Mouse (Mus musculus) MN1 (cell line): ENCODE results near the gene Grap2.

Experiments
- DNase-seq: peaks from one replicate; pipeline ENCODE4 v3.0.0-alpha.2; 2016; ENCODE audit warnings: low spot score

The Grap2 gene

DNA sequence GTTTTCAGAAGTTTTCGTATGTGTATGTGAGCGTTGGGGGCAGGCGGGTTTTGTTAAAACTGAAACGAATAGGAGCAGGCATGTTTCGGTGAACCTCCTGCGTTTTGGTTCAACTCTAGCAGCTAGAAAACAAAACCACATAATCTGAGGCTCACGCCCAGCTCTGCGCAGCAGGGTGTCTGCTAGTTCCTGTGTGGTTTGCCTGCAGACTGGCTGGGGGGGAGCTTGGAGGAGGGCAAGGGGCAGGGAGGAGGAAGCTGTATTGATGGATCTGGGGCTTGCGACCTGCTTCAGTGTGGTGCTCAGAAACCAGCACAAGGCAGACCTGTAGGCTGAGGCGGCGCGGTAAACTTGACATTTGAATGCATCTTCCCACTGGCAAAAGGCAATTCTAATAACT lies at the start of gene Grap2:
TSS of gene Grap2 (plus strand) at position 304 of the 400 bp plus-strand sequence.
- no peak for DNase-seq

GRCm38 (mm10) chr15:80529955-80530869 lies 42.2 kb upstream of the Grap2 start:
- DNase-seq: no peak

DNA sequence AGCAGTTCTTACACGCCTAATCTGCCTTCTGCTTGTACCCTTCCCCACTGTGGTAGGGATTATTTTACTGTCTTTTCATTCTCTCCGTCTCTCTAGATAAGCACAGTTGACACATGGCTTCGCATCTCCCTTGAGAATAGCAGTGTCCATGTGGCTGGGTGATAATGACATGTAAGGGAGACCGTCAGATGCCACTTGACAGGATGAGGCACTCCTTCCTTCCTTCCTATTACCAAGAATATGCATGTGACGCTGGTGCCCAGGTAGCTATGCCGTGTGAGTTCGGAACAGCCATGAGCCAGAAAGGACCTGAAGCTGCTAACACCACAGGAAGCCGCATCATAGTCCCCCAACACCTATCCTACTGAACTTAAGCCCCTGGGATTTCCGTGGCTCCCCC lies 41.4 kb upstream of the Grap2 start:
- no peak for DNase-seq

DNA sequence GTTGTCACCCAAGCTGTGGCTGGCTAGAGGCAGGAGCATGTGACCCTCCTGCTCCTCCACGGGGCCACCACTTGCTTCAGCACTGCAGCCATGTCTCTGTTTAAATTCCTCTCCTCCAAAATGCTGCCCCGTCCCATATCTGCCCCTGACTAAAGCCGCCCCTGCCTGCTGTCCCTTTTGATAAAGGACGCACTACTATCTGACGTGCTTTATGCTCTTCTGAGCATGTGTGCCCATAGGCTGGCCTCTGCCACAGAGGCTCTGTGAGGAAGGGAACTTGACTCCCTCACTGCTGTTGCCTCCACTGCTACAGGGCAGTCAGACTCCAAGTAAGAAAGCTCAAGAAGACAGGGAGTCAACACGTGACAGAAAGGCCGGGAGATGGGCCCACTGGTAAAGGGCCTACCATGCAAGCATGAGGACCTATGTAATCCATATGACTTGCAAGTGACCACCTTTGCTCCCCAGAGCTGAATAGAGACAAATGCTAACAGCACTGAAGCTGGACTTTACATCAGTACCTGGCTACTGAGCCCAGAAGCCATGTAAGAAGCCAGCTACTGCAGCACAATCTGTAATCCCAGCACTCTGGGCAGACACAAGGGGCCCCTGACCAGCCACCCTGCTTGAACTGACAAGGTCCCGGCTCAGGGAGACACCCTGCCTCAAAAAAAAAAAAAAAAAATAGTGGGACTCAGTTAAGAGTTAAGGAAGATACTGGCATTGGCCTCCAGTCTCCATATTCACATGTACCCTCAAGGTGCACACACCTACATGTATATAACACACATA lies 39.9 kb upstream of the Grap2 start:
- DNase-seq: no peak

GRCm38 (mm10) chr15:80533274-80533673 lies 39.1 kb upstream of the Grap2 start:
- DNase-seq: no peak

- no peak for DNase-seq
These were observed 36.3 kb upstream of the Grap2 start for GRCm38 (mm10) chr15:80536051-80536450.

DNA sequence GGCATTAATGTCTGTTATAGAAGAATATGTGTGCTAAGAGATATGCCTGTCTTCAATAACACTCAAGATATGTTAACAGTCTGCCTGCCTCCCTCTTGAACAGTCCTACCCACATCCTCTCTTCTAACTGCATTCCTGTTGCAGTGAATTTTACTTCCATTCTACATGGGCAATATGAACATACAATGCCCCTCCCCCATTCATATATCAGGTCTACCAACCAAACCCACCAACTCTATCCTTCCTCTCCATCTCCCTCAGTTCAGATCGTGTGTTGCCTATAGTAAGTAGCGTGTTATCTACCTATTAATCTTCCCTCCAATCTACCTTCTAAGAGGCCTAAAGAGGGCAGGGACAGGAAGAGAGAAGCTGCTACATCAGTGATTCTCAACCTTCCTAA lies 34.3 kb upstream of the Grap2 start:
- no peak for DNase-seq

- no peak for DNase-seq
These were observed 33.6 kb upstream of the Grap2 start for GRCm38 (mm10) chr15:80538671-80539340.

DNA sequence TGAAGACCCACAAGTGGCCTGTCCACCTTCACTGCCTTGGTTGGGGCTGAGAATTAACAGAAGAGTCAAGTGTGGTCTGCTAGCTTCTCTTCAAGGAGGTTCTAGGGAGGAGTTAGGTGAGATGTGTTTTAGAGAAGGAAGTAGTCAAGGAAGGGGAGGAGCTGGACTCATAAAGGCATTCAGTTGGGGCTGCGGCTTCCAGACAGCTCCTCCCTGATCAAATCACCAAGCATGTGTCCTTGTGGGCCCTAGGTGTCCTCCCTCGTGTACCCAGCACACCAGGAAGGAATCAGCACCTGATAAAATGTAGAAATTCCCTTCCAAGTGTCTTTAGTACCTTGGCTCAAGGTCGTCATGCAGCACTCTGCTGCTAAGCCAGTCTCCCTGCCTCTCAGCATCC lies 28.3 kb upstream of the Grap2 start:
- no peak for DNase-seq

GRCm38 (mm10) chr15:80545430-80545829 lies 27.0 kb upstream of the Grap2 start:
- DNase-seq: no peak

GRCm38 (mm10) chr15:80554860-80555822 lies 17.3 kb upstream of the Grap2 start:
- no peak for DNase-seq

- no peak for DNase-seq
These were observed 16.4 kb upstream of the Grap2 start for GRCm38 (mm10) chr15:80556021-80556420.

- no peak for DNase-seq
These were observed 14.6 kb upstream of the Grap2 start for GRCm38 (mm10) chr15:80557745-80558144.

- DNase-seq: no peak
These were observed 12.9 kb upstream of the Grap2 start for GRCm38 (mm10) chr15:80559534-80559933.

- DNase-seq: no peak
These were observed 12.4 kb upstream of the Grap2 start for GRCm38 (mm10) chr15:80559978-80560377.

DNA sequence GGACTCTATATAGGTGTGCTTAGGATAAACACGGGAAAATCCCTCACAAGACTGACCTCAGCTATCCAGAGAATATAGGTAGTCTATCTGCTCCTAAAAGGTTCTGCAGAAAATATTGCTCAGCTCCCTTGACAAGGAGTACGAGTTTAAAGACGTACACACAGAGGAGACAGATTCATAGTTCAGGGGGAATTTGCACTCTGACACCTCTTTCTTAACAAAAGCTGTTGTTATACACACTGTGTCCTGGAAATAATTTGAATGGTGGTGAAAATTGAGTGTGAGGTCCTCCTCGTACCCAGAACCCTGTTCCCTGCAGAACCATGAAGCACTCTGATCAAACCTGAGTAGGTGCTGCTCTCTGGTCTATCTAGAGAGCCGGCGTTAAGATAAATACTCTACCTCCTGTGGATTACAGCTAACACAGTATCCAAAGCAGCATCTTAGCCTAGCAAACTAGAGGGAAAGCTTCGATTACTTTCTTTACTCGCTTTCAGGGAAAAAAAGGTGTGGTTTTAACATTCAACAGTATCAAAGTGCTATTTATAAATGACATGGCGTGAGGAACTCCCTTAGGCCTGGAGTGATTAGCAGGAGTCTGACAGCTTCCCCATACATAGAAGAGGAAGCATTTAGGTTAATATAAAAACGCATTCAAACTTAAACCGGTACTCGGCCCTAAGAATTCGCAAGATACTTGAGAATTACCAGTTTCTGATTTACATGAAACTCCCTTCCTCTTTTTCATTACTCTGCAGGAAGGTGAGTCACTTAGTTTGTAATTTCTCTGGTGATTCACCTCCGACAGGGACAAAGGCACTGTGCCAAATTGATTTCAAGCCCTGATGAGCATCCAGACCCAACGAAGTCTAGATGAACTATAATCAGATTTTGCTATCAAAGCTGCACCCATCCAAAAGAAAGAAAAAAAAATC lies 11.5 kb upstream of the Grap2 start:
- peak; percentile 67 for DNase-seq

DNA sequence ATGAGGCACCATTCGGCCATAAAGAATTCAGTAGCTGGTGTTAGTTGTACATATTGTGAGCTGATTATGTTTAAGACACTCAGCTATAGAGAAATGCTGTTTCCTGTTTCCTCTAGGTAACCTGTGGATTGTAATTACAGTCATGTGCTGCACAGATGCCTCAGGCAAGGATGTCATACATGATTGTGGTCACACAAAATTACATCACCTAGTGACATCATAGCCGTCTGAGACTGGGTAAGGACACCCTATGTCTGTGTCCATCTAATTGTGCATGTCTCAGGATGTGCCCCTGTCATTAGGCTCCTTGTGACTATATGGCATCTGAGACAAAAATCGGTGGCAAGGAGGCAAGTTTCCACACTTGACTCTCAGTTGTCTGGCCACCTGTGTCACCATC lies 9.9 kb upstream of the Grap2 start:
- DNase-seq: peak; percentile 24

DNA sequence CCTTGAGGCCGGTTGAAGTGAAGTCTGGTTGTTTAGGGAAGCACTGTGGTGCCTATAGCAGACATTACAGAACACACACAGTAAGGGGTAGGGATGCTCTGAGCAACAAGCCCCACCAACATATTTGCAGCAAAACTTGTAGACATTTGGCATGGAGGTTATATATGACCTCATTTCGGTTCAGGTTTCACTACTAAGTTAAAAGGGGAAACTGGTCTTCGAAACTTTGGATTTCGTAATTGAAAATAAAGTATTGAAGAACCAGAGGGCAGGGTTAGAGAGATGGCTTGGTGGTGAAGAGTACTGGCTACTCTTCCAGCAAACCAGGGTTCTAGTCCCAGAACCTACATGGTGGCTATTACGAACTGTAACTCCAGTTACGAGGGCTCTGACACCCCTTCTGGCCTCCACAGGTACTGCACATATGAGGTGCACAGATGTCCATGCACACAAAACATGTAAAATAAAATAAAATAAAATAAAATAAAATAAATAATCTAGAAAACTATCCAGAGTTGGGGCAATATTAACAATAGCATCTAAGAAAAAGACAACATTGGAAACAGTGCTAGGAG lies 8.7 kb upstream of the Grap2 start:
- DNase-seq: no peak

GRCm38 (mm10) chr15:80565106-80565665 lies 7.2 kb upstream of the Grap2 start, which contains the start of gene Enthd1:
TSS of gene Enthd1 (minus strand) at chr15:80565156.
- DNase-seq: no peak
